Mouse (Mus musculus) embryonic facial prominence, embryonic 15.5 days (tissue): ENCODE results near the gene Dcxr. TPM values are rescaled to one million over a fixed set of nuclear protein-coding genes. Genes with fewer than 3 reads are reported as not detected.

Experiments
- ATAC-seq: fragments of 200-750 bp; cut with Nextera tagmentation; 2 replicates; pipeline ENCODE4 v1.8.0; 2017; ENCODE audit warnings: low read depth, moderate TSS enrichment; ENCODE audit not compliant: insufficient number of reproducible peaks, low FRiP score, low TSS enrichment
- H3K27ac ChIP-seq: fragments of 300-500 bp; sonication (generic); replicated peaks from 2 replicates; pipeline ENCODE4 v1.5.1; 2015; ENCODE audit warnings: mild to moderate bottlenecking, inconsistent platforms
- H3K27me3 ChIP-seq: fragments of 300-500 bp; sonication (generic); 2 replicates; pipeline ENCODE4 v1.6.1; 2015; ENCODE audit warnings: inconsistent platforms
- H3K36me3 ChIP-seq: fragments of 300-500 bp; sonication (generic); 2 replicates; pipeline ENCODE4 v1.6.1; 2015; ENCODE audit warnings: mild to moderate bottlenecking, inconsistent platforms
- H3K4me1 ChIP-seq: fragments of 300-500 bp; sonication (generic); 2 replicates; pipeline ENCODE4 v1.6.1; 2015; ENCODE audit warnings: inconsistent platforms
- H3K4me2 ChIP-seq: fragments of 300-500 bp; sonication (generic); replicated peaks from 2 replicates; pipeline ENCODE4 v1.6.1; 2015; ENCODE audit warnings: mild to moderate bottlenecking, inconsistent platforms
- H3K4me3 ChIP-seq: fragments of 300-500 bp; sonication (generic); replicated peaks from 2 replicates; pipeline ENCODE4 v1.5.1; 2015; ENCODE audit warnings: mild to moderate bottlenecking, inconsistent platforms
- H3K9ac ChIP-seq: fragments of 300-500 bp; sonication (generic); 2 replicates; pipeline ENCODE4 v1.6.1; 2015; ENCODE audit warnings: inconsistent platforms
- H3K9me3 ChIP-seq: fragments of 300-500 bp; sonication (generic); replicated peaks from 2 replicates; pipeline ENCODE4 v1.6.1; 2016; ENCODE audit warnings: inconsistent platforms
- WGBS: fragments of 180-500 bp; shearing (Covaris S2); methylation state at CpG from one replicate; pipeline ENCODE4 v1.1.7; 2015; 5-methylcytosine and 5-hydroxymethylcytosine counted together
- polyA plus RNA-seq: library from polyadenylated mRNA; unstranded; fragments of >200 nt; fragmentation: Nextera tagmentation; extraction: Ambion mirVana; gene quantifications from 2 replicates; pipeline ENCODE4 v1.2.1, GENCODE M21; 2015

Gene Dcxr
- polyA plus RNA-seq, 1 experiment from 2014 or later = 36.6 TPM

DNA sequence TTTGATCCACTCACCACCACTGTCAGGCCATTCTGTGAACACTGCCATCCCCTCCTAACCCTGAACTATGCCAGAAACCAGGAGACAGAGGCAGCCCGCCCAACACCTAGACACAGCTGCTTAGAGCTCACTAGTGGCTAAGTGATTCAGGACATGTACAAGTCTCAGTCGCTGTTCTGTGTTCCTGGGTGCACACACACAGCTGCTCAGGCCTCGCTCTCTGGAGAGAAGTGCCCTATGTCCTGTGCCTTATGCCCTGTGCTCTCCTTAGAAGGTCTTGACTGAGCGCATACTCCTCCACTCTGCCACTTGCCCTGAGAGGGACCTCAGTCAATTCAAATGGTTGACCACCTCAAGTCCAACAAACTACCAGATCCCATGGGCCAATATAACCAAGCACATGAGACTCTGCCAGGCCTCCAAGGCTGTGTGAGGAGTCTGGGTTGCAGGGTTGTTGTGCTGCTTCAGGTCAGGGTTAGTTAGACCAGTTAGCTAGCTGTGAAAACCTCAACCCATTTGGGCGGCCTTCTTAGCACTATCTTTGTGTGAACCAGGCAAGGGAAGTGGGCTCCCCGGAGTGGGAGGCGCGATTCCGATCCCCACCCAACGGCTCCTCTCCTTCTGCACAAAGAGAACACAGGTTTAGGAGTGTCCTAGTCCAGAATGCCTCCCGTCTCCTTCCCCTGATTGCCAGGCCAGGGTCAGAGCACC is 1.6 kb upstream of the Dcxr start:
- 71% methylated on average over 11 of the region's 11 CpGs for WGBS
- no peak for ATAC-seq
- Histone ChIP-seq H3K9me3 (no peaks in the 10 kb centered on the region), H3K4me3 (no peak overlapping the region), H3K27ac (no peak overlapping the region), H3K36me3 (no peaks in the 10 kb centered on the region), H3K27me3 (no peaks in the 10 kb centered on the region), H3K4me2 (no peak overlapping the region), H3K4me1 (peaks cover 34% of the 10 kb centered on the region), H3K9ac (no peak overlapping the region)

DNA sequence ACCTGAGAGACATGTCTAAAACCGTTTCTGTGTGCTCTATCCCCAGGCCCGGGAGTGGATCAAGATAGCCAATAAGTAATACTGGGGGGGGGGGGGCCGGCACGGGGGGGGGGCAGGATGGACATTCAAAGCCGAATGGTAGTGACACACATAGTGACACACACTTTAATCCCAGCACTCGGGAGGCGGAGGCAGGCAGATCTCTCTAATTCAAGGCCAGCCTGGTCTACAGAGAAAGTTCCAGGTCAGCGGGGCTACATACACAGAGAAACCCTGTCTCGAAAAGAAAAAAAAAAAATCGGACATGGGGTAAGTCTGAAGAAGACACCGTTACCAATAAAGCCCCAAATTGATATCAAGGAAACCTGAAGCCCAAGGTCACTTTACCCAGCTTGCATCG is 483 bp upstream of the Dcxr start:
- no peaks in the 10 kb centered on the region for H3K36me3 ChIP-seq
- WGBS = 62% methylated on average over 12 of the region's 12 CpGs
- no peak overlapping the region for H3K9ac ChIP-seq
- H3K9me3 ChIP-seq = no peaks in the 10 kb centered on the region
- ATAC-seq = no peak
- no peak overlapping the region for H3K4me3 ChIP-seq
- peak overlapping the region; percentile 93 for H3K4me2 ChIP-seq
- no peak overlapping the region for H3K27ac ChIP-seq
- H3K4me1 ChIP-seq = peaks cover 31% of the 10 kb centered on the region
- H3K27me3 ChIP-seq = no peaks in the 10 kb centered on the region

DNA sequence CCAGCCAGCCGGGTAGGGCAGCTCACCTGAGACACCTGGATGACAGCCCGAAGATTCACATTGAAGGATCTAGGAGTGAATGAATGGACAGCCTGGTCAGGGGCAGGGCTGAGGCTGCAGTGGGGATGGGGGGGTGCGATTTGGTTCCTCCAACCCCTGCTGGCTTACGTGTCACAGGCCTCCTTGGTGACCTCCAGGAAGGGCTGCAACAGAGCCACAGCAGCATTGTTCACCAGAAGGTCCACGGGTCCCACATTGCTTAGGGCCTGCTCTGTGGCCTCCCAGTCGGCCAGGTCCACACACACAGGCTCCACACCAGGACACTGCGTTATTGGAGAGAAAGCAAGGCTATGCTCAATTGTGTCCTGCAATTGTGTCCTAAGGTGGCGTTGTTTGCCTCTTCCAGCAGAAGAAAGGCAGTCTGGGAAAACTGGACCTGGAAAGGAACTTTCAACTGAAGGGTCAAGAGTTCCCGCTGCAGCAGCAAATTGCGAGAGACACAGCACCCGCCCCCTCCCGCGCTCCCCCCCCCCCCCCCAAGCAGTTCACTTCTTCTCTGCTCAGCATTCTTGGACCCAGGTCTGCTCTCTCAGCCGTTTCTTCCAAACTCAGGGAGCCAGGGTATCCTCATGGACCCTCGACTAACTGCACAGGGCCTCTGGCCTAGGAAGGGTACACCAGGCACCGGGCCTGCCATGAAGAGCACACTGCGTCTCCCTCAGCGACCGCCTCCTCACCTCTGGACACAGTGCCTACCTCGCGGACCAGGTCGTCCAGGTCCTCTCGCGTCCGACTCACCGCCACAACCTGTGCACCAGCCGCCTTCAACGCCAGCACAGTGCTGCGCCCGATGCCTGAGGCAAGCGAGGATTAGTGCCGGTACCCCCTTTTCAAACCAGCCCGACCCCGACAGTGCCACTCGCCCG is 575 bp downstream of the Dcxr start:
- Histone ChIP-seq H3K36me3 (no peaks in the 10 kb centered on the region), H3K4me2 (peak overlapping the region; percentile 93), H3K9me3 (no peaks in the 10 kb centered on the region), H3K4me3 (peak overlapping the region; percentile 67), H3K27ac (no peak overlapping the region), H3K4me1 (peaks cover 32% of the 10 kb centered on the region), H3K9ac (peak overlapping the region; percentile 45), H3K27me3 (no peaks in the 10 kb centered on the region)
- WGBS = 19% methylated on average over 33 of the region's 36 CpGs
- ATAC-seq = peak; percentile 6; the same call in 1 of the 2 replicates

DNA sequence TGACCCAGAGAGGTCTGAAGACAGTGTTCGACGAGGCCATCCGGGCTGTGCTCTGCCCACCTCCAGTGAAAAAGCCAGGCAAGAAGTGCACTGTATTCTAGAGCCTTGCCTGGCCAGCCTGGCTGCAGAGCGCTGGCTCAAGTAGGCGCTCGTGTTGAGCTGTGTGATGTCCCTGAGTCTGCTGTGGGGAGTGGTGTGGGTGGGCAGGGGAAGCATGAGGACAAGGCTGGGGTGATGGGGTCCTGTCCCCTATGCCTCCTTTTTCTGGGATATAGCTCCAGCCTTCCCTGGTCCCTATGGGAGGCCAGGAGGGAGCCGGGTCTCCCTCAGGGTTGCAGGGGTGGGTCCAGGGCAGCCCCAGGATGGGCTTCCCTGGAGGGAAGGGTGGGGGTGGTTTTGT is 3.6 kb downstream of the Dcxr start:
- no peak overlapping the region for H3K27ac ChIP-seq
- no peak overlapping the region for H3K4me2 ChIP-seq
- no peak overlapping the region for H3K4me3 ChIP-seq
- H3K4me1 ChIP-seq = peaks cover 32% of the 10 kb centered on the region
- peaks cover 10% of the 10 kb centered on the region for H3K36me3 ChIP-seq
- 91% methylated on average over 7 of the region's 7 CpGs for WGBS
- no peak for ATAC-seq
- H3K27me3 ChIP-seq = no peaks in the 10 kb centered on the region
- H3K9me3 ChIP-seq = no peaks in the 10 kb centered on the region
- no peak overlapping the region for H3K9ac ChIP-seq

DNA sequence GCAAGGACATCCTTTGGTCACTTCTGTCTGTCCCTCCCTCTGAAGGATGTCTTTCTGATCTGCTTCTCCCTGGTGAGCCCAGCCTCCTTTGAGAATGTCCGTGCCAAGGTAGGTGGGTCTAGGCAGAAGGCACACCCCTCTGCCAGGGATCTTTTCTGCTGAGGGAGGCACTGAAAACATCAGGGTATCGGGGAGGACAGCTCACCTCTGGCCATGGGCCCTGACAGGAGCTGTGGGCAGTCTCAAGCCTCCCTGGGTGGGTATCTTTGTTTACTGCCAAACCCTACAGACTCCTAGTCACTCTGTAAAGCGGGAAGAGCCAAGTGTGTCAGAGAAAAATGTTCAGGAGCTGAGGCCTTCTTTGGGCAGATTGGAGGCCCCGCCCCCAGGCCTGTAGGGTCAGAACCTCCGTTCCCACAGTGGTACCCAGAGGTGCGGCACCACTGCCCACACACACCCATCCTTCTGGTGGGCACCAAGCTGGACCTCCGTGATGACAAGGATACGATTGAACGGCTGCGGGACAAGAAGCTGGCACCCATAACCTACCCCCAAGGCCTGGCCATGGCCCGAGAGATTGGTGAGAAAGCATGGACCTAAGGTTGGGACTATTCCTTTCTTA is 4.2 kb downstream of the Dcxr start:
- H3K4me2 ChIP-seq = peak overlapping the region; percentile 97
- H3K27ac ChIP-seq = no peak overlapping the region
- no peak overlapping the region for H3K9ac ChIP-seq
- no peak for ATAC-seq
- H3K4me3 ChIP-seq = peak overlapping the region; percentile 67; the same call in 1 of the 2 replicates
- H3K36me3 ChIP-seq = peaks cover 16% of the 10 kb centered on the region
- H3K27me3 ChIP-seq = no peaks in the 10 kb centered on the region
- 86% methylated on average over 11 of the region's 11 CpGs for WGBS
- H3K4me1 ChIP-seq = peaks cover 32% of the 10 kb centered on the region
- H3K9me3 ChIP-seq = no peaks in the 10 kb centered on the region

DNA sequence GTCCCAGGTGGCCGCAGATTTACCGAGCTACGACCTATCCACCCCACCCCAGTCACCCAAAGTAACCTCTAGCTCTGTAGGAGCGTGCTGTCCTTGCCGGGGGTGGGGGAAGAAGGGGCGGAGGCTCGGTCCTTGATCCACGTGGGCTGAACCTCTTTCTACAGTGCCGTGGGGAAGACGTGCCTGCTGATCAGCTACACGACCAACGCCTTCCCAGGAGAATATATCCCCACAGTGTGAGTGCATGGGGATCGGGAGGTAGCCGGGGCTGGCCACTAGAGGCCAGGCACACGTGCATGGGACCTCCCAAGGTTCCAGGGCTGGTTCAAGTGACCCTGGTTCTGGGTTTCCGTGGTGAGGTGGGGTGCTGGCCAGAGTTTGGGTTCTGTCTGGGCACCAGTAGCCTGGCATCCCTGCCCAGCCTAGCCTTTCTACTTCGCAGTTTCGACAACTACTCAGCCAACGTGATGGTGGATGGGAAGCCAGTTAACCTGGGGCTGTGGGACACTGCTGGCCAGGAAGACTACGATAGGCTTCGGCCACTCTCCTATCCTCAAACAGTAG is 4.9 kb downstream of the Dcxr start:
- WGBS = 20% methylated on average over 21 of the region's 21 CpGs
- Histone ChIP-seq H3K27ac (peak overlapping the region; percentile 31; the same call in 1 of the 2 replicates), H3K4me1 (peaks cover 32% of the 10 kb centered on the region), H3K36me3 (peaks cover 23% of the 10 kb centered on the region), H3K9ac (peak overlapping the region; percentile 59), H3K4me2 (peak overlapping the region; percentile 97), H3K27me3 (no peaks in the 10 kb centered on the region), H3K9me3 (no peaks in the 10 kb centered on the region), H3K4me3 (peak overlapping the region; percentile 67)
- ATAC-seq = no peak

DNA sequence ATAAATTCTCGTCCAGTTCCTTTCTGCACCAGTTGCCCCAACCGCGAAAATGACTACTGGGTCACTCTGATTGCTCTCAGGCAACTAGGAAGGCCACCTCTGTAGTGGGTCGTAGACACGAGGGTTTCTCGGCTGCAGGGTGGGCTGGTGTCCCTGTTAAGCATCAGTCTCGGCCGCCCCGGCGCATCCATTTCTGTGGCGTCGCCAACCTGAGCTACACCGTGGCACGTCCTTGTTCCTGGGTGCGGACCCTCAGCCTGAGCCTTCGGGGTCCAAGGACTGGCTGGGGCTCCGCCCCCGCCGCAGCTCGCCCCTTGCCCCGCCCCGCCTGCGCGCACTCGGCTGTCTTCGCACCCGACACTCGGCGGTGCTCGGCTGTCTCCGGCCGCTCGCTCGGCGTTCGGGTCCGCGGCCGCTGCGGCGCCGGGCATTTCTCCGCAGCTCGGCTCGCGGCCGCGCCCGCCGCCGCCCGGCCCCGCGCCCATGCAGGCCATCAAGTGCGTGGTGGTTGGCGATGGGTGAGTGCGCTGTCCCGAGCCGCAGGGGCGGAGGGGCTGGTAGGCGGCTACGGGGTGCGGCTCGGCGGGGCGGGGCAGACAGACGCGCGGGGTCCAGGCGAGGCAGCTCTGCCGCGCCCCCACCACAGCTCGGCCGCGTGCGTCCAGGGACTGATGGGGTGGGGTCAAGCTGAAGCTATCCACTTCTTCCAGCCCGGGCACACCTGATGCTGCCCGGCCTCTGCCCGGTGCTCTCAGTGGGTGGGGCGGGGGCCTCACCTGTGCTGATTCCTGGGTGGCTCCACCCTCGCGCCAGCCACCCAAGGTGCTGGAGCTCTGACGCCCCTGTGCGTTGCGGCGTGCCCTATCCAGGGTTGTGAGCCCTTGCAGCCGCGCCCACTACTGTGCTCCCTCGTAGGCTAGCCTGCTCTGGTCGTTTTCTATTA is 5.7 kb downstream of the Dcxr start, which contains the start of gene Rac3:
Gene Rac3, plus strand, starts transcription at position 347 of the 943 bp plus-strand sequence.
- ATAC-seq = peak; percentile 83
- H3K9me3 ChIP-seq = no peaks in the 10 kb centered on the region
- H3K36me3 ChIP-seq = peaks cover 31% of the 10 kb centered on the region
- H3K4me1 ChIP-seq = peaks cover 26% of the 10 kb centered on the region
- no peaks in the 10 kb centered on the region for H3K27me3 ChIP-seq
- whole genome bisulfite sequencing = under 1% methylated on average over 86 of the region's 90 CpGs
- H3K4me2 ChIP-seq = peak within 1 kb of the TSS; percentile 97
- H3K27ac ChIP-seq = peak within 1 kb of the TSS; percentile 45
- peak within 1 kb of the TSS; percentile 67 for H3K4me3 ChIP-seq
- H3K9ac ChIP-seq = peak within 1 kb of the TSS; percentile 59

DNA sequence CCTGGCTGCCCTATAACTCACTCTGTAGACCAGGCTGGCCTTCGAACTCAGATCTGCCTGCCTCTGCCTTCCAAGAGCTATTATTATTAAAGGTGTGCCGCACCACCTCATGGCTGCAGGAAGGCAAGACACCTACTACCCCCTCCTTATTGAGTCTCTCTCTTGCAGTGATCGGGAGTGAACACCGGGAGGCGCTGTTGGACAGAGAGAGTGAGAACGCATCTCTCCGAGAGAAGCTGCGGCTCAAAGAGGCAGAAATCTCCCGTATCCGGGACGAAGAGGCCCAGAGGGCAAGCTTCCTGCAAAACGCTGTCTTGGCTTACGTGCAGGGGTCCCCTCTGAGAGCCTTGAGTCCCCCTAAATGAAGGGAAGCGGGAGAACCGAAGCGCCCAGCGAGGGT is 6.6 kb downstream of the Dcxr start:
- peak overlapping the region; percentile 45 for H3K27ac ChIP-seq
- peaks cover 23% of the 10 kb centered on the region for H3K4me1 ChIP-seq
- ATAC-seq = no peak
- WGBS = 12% methylated on average over 17 of the region's 17 CpGs
- H3K4me3 ChIP-seq = peak overlapping the region; percentile 67
- no peaks in the 10 kb centered on the region for H3K27me3 ChIP-seq
- H3K9me3 ChIP-seq = no peaks in the 10 kb centered on the region
- peak overlapping the region; percentile 31; the same call in 1 of the 2 replicates for H3K9ac ChIP-seq
- H3K4me2 ChIP-seq = peak overlapping the region; percentile 97
- peaks cover 40% of the 10 kb centered on the region for H3K36me3 ChIP-seq

DNA sequence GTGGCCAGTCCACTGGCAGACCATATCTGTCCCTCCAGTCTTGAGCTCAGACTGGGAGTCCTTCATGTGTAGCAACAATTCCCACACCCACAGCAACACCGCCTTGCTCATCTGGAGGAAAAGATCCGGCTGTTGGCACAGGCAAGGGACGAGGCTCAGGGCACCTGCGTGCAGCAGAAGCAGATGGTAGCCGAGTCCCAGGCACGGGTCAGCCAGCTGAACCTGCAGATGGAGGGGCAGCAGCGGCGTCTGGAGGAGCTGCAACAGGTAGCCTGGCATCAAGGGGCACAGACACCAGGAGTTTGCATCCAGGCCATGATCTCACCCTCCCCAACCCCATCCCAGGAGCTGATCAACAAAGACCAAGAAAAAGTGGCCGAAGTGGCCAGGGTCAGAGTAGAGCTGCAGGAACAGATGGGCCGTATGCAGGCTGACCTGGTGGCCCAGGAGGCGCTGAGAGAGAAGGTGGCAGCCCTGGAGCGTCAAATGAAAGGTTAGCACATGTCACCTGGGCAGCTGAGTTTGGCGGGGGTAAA is 7.2 kb downstream of the Dcxr start:
- no peak overlapping the region for H3K4me3 ChIP-seq
- no peak overlapping the region for H3K27ac ChIP-seq
- H3K9ac ChIP-seq = no peak overlapping the region
- H3K4me2 ChIP-seq = no peak overlapping the region
- peaks cover 28% of the 10 kb centered on the region for H3K4me1 ChIP-seq
- WGBS = 87% methylated on average over 13 of the region's 13 CpGs
- H3K9me3 ChIP-seq = no peaks in the 10 kb centered on the region
- peaks cover 46% of the 10 kb centered on the region for H3K36me3 ChIP-seq
- no peaks in the 10 kb centered on the region for H3K27me3 ChIP-seq
- ATAC-seq = no peak

DNA sequence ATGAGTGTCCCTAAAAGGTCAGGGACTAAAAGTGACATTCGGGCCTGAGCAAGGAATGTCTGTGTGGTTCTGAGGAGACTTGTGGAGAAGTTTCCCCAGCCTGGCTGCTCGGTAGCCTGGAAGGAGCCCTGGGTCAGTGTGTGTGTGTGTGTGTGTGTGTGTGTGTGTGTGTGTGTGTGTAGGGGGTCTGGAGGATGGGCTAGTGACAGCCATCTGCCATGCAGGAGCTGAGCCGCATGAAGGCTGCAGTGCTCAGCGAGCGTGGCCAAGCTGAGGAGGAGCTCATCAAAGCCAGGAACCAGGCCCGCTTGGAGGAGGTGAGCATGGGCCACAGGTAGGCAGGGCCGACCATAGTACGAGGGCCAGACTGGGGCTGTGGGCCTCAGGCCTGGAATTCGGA is 7.8 kb downstream of the Dcxr start:
- Histone ChIP-seq H3K9me3 (no peaks in the 10 kb centered on the region), H3K36me3 (peaks cover 46% of the 10 kb centered on the region), H3K27ac (no peak overlapping the region), H3K4me1 (peaks cover 35% of the 10 kb centered on the region), H3K9ac (no peak overlapping the region), H3K4me3 (no peak overlapping the region), H3K4me2 (no peak overlapping the region), H3K27me3 (no peaks in the 10 kb centered on the region)
- no peak for ATAC-seq
- WGBS = 82% methylated on average over 9 of the region's 9 CpGs
